Mouse (Mus musculus): ENCODE measurements around the gene Fbxw4.

DNA sequence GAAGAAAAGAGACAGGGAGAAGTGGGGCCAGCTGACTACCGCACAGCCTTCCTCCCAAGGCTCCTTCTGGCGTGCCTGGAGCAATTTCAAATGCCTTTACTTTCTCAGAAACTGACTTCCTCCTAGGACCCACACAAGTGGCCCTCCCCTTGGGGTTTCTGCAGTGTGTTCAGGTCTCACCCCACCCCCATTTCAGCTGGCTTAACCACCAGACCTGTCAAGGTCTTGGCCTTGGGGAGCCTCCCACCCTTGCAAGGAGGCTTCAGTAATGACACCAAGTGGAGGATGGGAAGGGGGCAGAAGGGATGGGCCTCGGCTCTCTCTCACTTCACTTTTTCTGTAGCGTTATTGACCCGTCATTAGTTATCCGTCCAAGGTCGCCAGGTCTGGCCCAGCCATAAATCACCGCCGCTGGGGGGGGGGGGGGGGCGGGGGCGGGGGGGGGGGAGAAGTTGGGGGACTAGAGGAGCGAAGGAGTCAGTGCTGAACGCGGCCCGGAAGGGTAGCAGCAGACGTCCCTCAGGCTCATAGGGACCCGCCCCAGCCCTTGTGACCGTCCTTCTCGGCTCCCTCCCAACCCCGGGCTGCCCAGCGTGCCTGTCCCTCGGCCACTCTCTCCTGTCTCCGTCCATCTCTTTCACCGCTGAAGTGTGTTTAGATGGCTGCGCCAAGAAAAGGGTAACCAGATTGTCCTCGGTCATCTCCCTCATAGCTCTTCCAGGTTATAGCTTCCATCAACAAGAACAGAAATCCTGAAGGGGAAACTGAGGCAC is 115.8 kb downstream of the Fbxw4 start:
- TF ChIP-seq POLR2A (IDR thresholded peaks at IDR 0.05; ENCODE audit: control insufficient read depth, extremely low read depth, insufficient read depth, low read length, poor library complexity) = no peak
- no peak for TF ChIP-seq CTCF (IDR thresholded peaks at IDR 0.05; ENCODE audit: borderline replicate concordance, control insufficient read depth, extremely low read depth, insufficient read depth, low read length, poor library complexity)
